Mouse (Mus musculus) urinary bladder, postnatal 36 days (tissue): ENCODE measurements around the gene Zfp36l2.
A peak's percentile ranks its signal among the peaks of the same experiment; 100 is the strongest.

Experiments
- DNase-seq, 2 experiments: peaks; one replicate each; pipeline ENCODE4 v3.0.0; 2022; ENCODE audit warnings: low spot score in 2 of 2, mixed read lengths in 1 of 2

Zfp36l2 gene

GRCm38 (mm10) chr17:84152206-84152975 lies 35.4 kb downstream of the Zfp36l2 start:
- no peak for DNase-seq

- DNase-seq = no peak
Measured at GRCm38 (mm10) chr17:84151306-84151705, 36.4 kb downstream of the Zfp36l2 start.

- no peak for DNase-seq
Measured at GRCm38 (mm10) chr17:84150291-84150690, 37.5 kb downstream of the Zfp36l2 start.

GRCm38 (mm10) chr17:84149566-84149965 lies 38.2 kb downstream of the Zfp36l2 start:
- no peak for DNase-seq

GRCm38 (mm10) chr17:84148499-84149484 lies 39.0 kb downstream of the Zfp36l2 start:
- peak; percentile 81 to 90 for DNase-seq

- no peak for DNase-seq
Measured at GRCm38 (mm10) chr17:84147183-84148108, 40.3 kb downstream of the Zfp36l2 start.

- DNase-seq = no peak
Measured at GRCm38 (mm10) chr17:84146458-84147182, 41.1 kb downstream of the Zfp36l2 start.

GRCm38 (mm10) chr17:84145826-84146287 lies 41.9 kb downstream of the Zfp36l2 start:
- peak; percentile 62 to 71 for DNase-seq

- DNase-seq = no peak
Measured at GRCm38 (mm10) chr17:84144762-84145599, 42.8 kb downstream of the Zfp36l2 start.

- no peak for DNase-seq
Measured at GRCm38 (mm10) chr17:84144130-84144529, 43.6 kb downstream of the Zfp36l2 start.

- DNase-seq = no peak
Measured at GRCm38 (mm10) chr17:84143219-84143844, 44.4 kb downstream of the Zfp36l2 start.

- no peak for DNase-seq
Measured at GRCm38 (mm10) chr17:84141691-84142090, 46.1 kb downstream of the Zfp36l2 start.

- peak in 1 of 2 experiments; percentile 47 for DNase-seq
Measured at GRCm38 (mm10) chr17:84140822-84141507, 46.8 kb downstream of the Zfp36l2 start.

GRCm38 (mm10) chr17:84137393-84138171 lies 50.2 kb downstream of the Zfp36l2 start:
- DNase-seq = no peak

GRCm38 (mm10) chr17:84136669-84137392 lies 50.9 kb downstream of the Zfp36l2 start:
- DNase-seq = no peak

- no peak for DNase-seq
Measured at GRCm38 (mm10) chr17:84136217-84136616, 51.5 kb downstream of the Zfp36l2 start.

GRCm38 (mm10) chr17:84135243-84135642 lies 52.5 kb downstream of the Zfp36l2 start:
- no peak for DNase-seq
